Mouse (Mus musculus) induced T-regulatory cell, adult 2 months (primary cell): ENCODE data around the gene Dtnb.
A peak's percentile ranks its signal among the peaks of the same experiment; 100 is the strongest.
"Not testable (repeated sequence)": the region's sequence is repeated elsewhere in the genome, so short reads cannot be mapped to it uniquely, and the experiment has no call there.

Source experiments
- DNase-seq: peaks from one replicate; pipeline ENCODE4 v3.0.0-alpha.2; 2012; ENCODE audit warnings: low read depth

Dtnb gene

DNA sequence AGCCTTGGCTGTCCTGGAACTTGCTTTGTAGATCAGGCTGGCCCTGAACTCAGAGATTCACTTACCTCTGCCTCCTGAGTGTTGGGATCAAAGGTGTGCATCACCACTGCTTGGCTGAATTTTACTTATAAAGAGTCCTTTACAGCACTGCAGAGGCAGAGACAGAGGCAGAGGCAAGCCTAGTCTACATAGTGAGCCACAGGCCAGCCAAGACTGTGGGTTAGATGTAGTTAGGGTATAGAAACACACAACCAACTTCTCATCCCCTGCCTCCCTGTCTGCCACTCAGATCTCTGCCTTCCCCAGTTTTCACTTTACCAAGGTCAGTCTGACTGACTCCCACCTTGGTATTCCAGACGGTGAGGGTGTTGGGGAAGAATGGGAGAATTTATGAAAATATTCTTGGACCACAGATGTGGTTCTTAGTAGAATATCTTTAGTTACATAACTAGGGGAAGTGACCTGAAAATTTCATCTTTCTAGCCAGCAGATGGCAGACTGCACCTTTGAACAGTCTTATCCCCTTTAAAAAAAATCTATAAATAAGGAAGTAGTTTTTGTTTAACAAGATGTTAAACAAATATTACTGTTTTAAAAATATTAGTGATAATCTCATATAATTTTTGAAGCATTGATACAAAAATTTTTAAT lies 88.9 kb downstream of the Dtnb start:
- DNase-seq, result peak; percentile 67

- DNase-seq, result no peak
Measured at GRCm38 (mm10) chr12:3662660-3663059, 90.5 kb downstream of the Dtnb start.

DNA sequence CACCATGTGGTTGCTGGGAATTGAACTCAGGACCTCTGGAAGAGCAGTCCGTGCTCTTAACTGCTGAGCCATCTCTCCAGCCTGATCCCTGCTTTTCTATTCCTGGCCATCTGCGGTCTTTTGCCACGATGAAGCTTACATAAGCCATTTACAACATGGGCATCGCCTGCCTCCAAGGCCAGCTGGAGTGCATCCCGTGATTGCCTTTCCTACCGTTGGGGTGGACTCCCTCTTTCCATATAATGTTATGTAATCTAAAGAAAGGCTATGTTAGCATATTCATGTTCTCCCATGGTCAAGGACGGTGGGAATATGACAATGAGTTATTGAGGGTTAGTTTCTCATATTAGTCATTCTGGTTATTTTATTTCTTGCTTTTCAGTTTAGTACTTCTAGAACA lies 91.2 kb downstream of the Dtnb start:
- no peak for DNase-seq

- no peak for DNase-seq
Measured at GRCm38 (mm10) chr12:3669971-3670381, 97.8 kb downstream of the Dtnb start.

GRCm38 (mm10) chr12:3671117-3671516 lies 98.9 kb downstream of the Dtnb start:
- DNase-seq, result no peak

GRCm38 (mm10) chr12:3672786-3673185 lies 100.6 kb downstream of the Dtnb start:
- no peak for DNase-seq

DNA sequence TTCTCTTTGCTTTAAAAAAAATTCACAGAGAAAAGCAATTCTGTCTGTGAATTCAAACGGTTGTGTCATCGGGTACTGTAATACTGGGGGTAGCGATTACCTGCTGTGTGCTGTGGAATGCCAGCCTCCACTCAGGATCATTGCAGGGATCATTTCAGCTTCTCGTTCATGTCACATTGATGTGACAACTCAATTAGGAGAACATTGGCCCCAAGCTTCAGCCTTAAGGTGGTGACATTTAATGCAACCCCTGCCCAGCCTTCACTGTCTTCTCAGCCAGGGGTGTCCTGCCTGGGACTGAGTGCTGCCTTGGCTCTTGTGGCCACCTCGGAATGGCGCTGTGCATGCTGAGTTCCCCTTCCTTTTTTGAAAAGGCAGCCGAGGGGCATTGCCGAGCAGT lies 101.7 kb downstream of the Dtnb start:
- no peak for DNase-seq

DNA sequence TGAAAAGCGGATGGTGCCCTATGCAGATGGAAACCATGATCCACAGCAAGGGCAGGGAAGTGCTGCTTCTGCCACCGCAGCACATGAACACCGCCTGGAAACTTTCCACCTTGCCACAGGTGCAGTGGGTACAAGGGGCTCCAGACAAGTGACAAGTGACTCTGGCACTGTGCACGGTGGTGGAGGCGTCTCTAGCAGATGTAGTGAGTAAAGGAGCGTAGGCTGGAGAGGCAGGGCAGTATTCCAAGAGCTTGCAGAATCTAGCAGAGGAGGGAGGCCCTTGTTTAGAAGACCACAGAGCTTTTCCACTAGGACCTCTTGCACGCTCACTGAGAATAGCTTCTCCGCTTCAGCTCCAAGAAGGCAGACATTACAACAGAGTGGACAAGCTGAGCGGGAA lies 102.7 kb downstream of the Dtnb start:
- DNase-seq, result no peak

GRCm38 (mm10) chr12:3680721-3681120 lies 108.5 kb downstream of the Dtnb start:
- DNase-seq, result no peak

DNA sequence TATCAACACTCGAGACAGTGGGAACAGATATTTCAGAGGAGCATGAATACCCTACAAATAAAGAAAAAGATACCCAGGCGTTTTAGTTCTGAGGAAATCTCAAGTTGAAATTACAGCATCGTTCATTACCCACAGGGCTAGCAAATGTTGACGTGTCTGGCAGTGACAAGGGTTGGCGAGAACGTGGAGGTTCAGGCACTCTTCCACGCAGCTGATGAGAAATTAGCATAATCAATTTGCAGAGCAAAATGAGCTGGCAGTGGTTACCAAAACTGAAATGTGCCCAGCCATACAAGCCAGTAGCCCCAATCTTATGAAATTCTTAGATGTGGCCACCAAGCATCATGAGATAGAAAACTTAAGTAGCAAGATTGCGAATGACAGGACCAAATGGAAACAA lies 110.9 kb downstream of the Dtnb start:
- DNase-seq, result no peak

GRCm38 (mm10) chr12:3686419-3686940 lies 114.3 kb downstream of the Dtnb start:
- DNase-seq, result no peak

GRCm38 (mm10) chr12:3690926-3691529 lies 118.8 kb downstream of the Dtnb start:
- DNase-seq, result not testable (repeated sequence)

DNA sequence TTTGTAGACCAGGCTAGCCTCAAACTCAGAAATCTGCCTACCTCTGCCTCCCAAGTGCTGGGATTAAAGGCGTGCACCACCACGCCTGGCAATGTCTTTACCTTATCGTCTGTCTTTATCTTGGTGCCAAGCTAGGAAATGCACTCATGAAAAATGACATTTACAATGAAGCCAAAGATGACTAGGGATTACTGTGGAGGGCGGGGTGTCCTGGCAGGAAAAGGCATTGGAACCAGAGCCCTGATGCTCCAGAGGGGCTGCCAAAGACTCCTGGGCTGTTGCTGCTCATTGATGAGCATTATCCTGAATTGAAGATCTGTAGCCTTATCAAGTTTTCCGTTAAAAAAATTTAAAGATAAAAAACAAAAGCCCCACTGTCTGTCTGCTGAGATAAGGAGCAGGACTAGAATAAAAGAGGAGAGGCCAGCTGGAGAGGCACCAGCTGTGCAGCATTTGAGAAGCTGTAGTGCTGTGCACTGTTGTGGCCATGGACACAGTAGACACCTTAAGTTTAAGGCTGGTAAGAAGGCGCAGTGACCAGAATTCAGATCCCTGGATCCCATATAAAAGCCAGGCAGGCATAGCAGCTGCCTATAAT lies 120.7 kb downstream of the Dtnb start:
- no peak for DNase-seq

- DNase-seq, result peak; percentile 83
Measured at GRCm38 (mm10) chr12:3695741-3696501, 123.7 kb downstream of the Dtnb start.

GRCm38 (mm10) chr12:3700503-3700902 lies 128.3 kb downstream of the Dtnb start:
- DNase-seq, result no peak

DNA sequence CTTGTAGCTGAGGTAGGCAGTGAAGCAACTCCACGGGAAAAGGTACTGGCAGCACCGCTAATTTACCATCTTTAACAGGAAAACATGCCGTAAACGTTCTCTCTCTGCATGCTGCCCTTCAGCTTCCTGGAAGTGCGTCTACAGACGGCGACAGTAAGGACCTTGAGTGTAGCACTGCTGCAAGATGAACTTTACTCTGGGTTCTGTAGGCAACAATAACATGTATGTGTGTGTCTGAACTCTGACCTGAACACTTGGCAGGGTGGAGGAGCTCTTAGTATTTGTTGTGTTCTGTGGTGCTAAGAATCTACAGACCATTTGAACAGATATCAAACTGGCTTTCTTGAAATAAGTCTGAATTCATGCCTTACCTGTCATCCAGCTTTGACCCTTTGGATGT lies 130.7 kb downstream of the Dtnb start:
- no peak for DNase-seq

DNA sequence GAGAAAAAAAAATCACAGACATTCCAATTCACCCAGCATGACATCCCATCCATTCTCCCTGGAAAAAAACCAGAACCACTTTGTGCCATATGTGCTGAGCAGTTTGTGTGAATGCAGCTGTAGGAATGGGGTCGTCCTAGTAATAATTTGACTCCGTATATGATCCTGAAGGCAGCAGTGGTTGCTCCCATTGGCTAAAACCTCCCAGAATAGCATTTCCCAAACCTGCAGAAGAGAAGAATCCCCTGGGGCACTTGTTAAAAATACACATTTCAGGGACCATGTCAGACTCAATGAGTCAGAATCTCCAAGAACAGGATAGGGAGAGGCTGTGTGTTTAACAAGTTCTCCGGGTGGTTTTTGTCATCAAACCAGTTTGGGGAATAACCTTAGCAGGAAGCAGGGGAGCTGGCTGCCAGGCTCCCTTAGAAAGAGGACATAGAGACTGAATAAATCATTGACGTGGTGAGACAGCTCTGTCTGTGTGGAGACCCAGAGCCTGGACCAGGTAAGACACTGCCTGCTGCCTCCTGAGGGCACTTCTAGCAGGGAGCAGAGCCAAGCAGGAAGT lies 147.1 kb downstream of the Dtnb start:
- no peak for DNase-seq

GRCm38 (mm10) chr12:3720527-3720926 lies 148.3 kb downstream of the Dtnb start:
- DNase-seq, result no peak

DNA sequence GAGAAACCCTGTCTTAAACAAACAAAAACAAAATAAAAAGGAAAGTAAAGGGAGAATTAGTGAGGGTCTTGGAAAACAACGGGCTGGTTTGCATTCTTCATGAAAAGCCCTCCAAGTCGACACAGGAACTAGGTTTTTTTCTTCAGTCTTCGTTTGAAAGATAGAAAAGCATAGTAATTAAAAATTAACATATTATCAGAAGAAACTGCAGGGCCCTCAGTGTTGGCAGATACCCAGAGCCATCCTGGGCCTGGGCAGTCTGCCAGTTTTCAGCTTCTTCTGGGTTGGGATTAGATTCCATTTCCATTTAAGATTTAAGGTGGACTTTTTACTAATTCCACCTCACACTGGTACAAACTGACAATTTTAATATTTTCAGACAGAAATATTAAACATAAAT lies 151.6 kb downstream of the Dtnb start:
- DNase-seq, result no peak

GRCm38 (mm10) chr12:3724822-3725370 lies 152.7 kb downstream of the Dtnb start:
- no peak for DNase-seq

GRCm38 (mm10) chr12:3729521-3730075 lies 157.4 kb downstream of the Dtnb start:
- DNase-seq, result no peak
